Comparison of ENCODE assay signal across 17 mouse cellular contexts in the genomic region with DNA sequence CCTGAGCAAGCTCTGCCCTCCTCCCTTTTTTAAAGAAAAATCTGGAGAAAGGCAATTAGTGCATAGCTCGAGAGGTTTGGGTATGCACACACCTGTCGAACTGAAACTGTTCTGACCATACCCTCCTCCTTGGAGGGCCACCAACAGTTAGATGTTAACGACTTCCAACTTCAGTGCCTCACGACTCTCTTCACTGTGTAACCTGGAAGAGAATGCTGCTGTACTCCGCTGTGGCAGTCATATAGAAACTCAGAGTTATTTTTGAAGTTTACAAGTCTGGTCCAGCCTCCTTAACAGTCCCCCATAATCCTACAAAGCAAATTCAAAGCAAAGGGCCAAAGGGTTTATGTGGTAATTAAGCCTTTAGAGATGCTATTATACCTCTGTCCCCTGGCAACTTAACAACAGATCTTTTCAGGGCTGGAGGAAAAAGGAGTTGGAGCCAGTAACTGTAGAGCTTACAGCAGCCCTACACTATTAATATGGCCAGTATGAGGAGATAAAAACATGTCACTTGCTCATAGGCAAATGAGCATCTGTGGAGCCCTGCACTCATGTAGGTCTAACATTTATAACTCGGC.
"Had no signal": no experiment of that assay in that cellular context is flagged by ENCODE, and none has a peak within 500 bp of the region (broad histone marks: within the 10 kb centered on the region; RNA-seq: fewer than 3 reads in every experiment).

No protein-coding gene starts in this region.

- ATAC-seq: liver, embryonic 12.5 days; midbrain, embryonic 16.5 days had no signal

- H3K36me3 ChIP-seq: limb, embryonic 15.5 days; liver, embryonic 12.5 days; liver, embryonic 15.5 days; lung, embryonic 15.5 days; midbrain, embryonic 12.5 days had no signal

- H3K9ac ChIP-seq: limb, embryonic 15.5 days; liver, embryonic 12.5 days; liver, embryonic 15.5 days; lung, embryonic 15.5 days; midbrain, embryonic 12.5 days had no signal

- H3K4me1 ChIP-seq: limb, embryonic 15.5 days; liver, embryonic 12.5 days; liver, embryonic 15.5 days; lung, embryonic 15.5 days had no signal

- DNase-seq: kidney, adult 2 months; kidney, postnatal 25 days; layer of hippocampus, adult 9-11 months; lung, adult 18-20 months; lung, postnatal 10 days; lung, postnatal 36 days; thymus, adult 18-20 months; thymus, postnatal 36 days had no signal

- H3K4me3 ChIP-seq: layer of hippocampus, adult 2 months; limb, embryonic 15.5 days; liver, embryonic 12.5 days; liver, embryonic 15.5 days; lung, embryonic 15.5 days; midbrain, embryonic 12.5 days; myocyte had no signal

- H3K9me3 ChIP-seq: limb, embryonic 15.5 days; liver, embryonic 12.5 days; liver, embryonic 15.5 days; lung, embryonic 15.5 days; midbrain, embryonic 12.5 days had no signal

- H3K27me3 ChIP-seq: limb, embryonic 15.5 days; liver, embryonic 12.5 days; liver, embryonic 15.5 days; lung, embryonic 15.5 days; midbrain, embryonic 12.5 days had no signal

- H3K27ac ChIP-seq: kidney, postnatal 0 days; layer of hippocampus, adult 2 months; limb, embryonic 15.5 days; liver, embryonic 12.5 days; liver, embryonic 15.5 days; lung, embryonic 15.5 days; midbrain, embryonic 12.5 days had no signal

- H3K4me2 ChIP-seq: limb, embryonic 15.5 days; liver, embryonic 12.5 days; liver, embryonic 15.5 days; lung, embryonic 15.5 days; midbrain, embryonic 12.5 days had no signal
